Mouse (Mus musculus): Measurements from ENCODE around the gene Phkb.

DNA sequence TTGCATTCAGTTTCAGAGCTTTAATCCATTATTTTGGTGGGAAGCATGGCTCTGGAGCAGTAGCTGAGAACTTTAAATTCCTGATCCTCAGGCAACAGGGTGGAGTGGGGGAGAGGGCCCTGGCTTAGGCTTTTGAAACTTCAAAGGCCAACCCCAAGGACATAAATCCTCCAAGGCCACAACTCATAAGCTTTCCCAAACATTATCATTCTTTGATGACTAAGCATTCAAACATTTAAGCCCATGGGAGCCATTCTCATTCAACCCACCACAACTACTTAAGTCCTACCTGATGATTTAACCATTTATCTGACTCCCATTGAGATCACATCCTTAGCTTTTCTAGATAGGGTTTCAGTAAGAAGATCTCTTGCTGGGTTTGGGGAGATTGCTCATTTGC lies 84.2 kb downstream of the Phkb start:
- no peak for TF ChIP-seq TCF12 (IDR thresholded peaks at IDR 0.05; ENCODE audit: low read depth, low read length)
- TF ChIP-seq MAFK (IDR thresholded peaks at IDR 0.05; ENCODE audit: borderline replicate concordance, low read depth, low read length): no peak
- TF ChIP-seq POLR2AphosphoS5 (IDR thresholded peaks at IDR 0.05; ENCODE audit: borderline replicate concordance, low read depth, low read length): no peak
- TF ChIP-seq KAT2A (conservative IDR thresholded peaks at IDR 0.05; ENCODE audit: low read depth, low read length): no peak

All from MEL (cell line).